Mouse (Mus musculus) forebrain, postnatal 0 days (tissue): ENCODE measurements at regions not wholly inside any gene's neighbourhood (a gene's known extent, or its start where the extent isn't known, plus 50 kb on each side); places are given as distances from the start of the nearest gene placed in this dataset.

Source experiments
- ATAC-seq: fragments of 200-750 bp; cut with Nextera tagmentation; 2 replicates; pipeline ENCODE4 v1.8.0; 2017; ENCODE audit warnings: mild to moderate bottlenecking, moderate library complexity
- DNase-seq: peaks from one replicate; pipeline ENCODE4 v3.0.0-alpha.2; 2015
- H3K27ac ChIP-seq: fragments of 300-500 bp; sonication (generic); 2 replicates; pipeline ENCODE4 v1.5.1; 2014; ENCODE audit warnings: low read depth, mild to moderate bottlenecking, antibody characterized with exemption, low read length, moderate library complexity, mixed read lengths
- H3K27me3 ChIP-seq: fragments of 300-500 bp; sonication (generic); 2 replicates; pipeline ENCODE4 v1.6.1; 2014; ENCODE audit warnings: mild to moderate bottlenecking, low read length, mixed read lengths; ENCODE audit not compliant: insufficient read depth
- H3K36me3 ChIP-seq: fragments of 300-500 bp; sonication (generic); 2 replicates; pipeline ENCODE4 v1.6.1; 2014; ENCODE audit warnings: mild to moderate bottlenecking, moderate library complexity; ENCODE audit not compliant: insufficient read depth
- H3K4me1 ChIP-seq: fragments of 300-500 bp; sonication (generic); 2 replicates; pipeline ENCODE4 v1.6.1; 2014; ENCODE audit warnings: antibody characterized with exemption; ENCODE audit not compliant: insufficient read depth
- H3K4me2 ChIP-seq: fragments of 300-500 bp; sonication (generic); 2 replicates; pipeline ENCODE4 v1.6.1; 2014; ENCODE audit warnings: low read depth, mild to moderate bottlenecking, moderate library complexity
- H3K4me3 ChIP-seq: fragments of 300-500 bp; sonication (generic); 2 replicates; pipeline ENCODE4 v1.5.1; 2014; ENCODE audit warnings: low read depth, low read length, mixed read lengths
- H3K9ac ChIP-seq: fragments of 300-500 bp; sonication (generic); 2 replicates; pipeline ENCODE4 v1.6.1; 2014; ENCODE audit warnings: mild to moderate bottlenecking
- H3K9me3 ChIP-seq: fragments of 300-500 bp; sonication (generic); 2 replicates; pipeline ENCODE4 v1.6.1; 2016; ENCODE audit warnings: low read length
- CTCF ChIP-seq: sonication (generic); IDR thresholded peaks from 2 replicates; pipeline ENCODE4 v1.5.1; 2016; ENCODE audit warnings: antibody characterized with exemption, control low read depth, low read depth
- WGBS: fragments of 180-500 bp; shearing (Covaris S2); extraction: QIAGEN DNeasy Blood & Tissue Kit; methylation state at CpG from one replicate; pipeline ENCODE4 v1.1.7; 2014; 5-methylcytosine and 5-hydroxymethylcytosine counted together

- Histone ChIP-seq H3K27ac (no peak overlapping the region), H3K4me1 (no peaks in the 10 kb centered on the region), H3K4me2 (no peak overlapping the region), H3K4me3 (no peak overlapping the region), H3K9me3 (no peaks in the 10 kb centered on the region), H3K9ac (no peak overlapping the region), H3K27me3 (no peaks in the 10 kb centered on the region), H3K36me3 (no peaks in the 10 kb centered on the region)
- 93% methylated on average over 5 of the region's 5 CpGs for WGBS
- no peak for TF ChIP-seq CTCF
- DNase-seq (no peak), ATAC-seq (no peak)
These were observed 483.6 kb downstream of the Slco4c1 start for GRCm38 (mm10) chr1:96388417-96388816.

- no peak overlapping the region for H3K4me2 ChIP-seq
- no peak overlapping the region for H3K27ac ChIP-seq
- ATAC-seq (no peak), DNase-seq (no peak)
- no peak overlapping the region for H3K9ac ChIP-seq
- H3K4me1 ChIP-seq: no peaks in the 10 kb centered on the region
- TF ChIP-seq CTCF: no peak
- no peaks in the 10 kb centered on the region for H3K27me3 ChIP-seq
- no peaks in the 10 kb centered on the region for H3K36me3 ChIP-seq
- H3K9me3 ChIP-seq: no peaks in the 10 kb centered on the region
- no peak overlapping the region for H3K4me3 ChIP-seq
- 94% methylated on average over 1 of the region's 1 CpGs for WGBS
These were observed 486.1 kb downstream of the Slco4c1 start for GRCm38 (mm10) chr1:96385916-96386315.

GRCm38 (mm10) chr1:96362713-96363441 is 509.1 kb downstream of the Slco4c1 start:
- no peaks in the 10 kb centered on the region for H3K36me3 ChIP-seq
- no peak for TF ChIP-seq CTCF
- H3K4me2 ChIP-seq: no peak overlapping the region
- DNase-seq (no peak), ATAC-seq (no peak)
- no peaks in the 10 kb centered on the region for H3K27me3 ChIP-seq
- 59% methylated on average over 2 of the region's 2 CpGs for WGBS
- no peak overlapping the region for H3K9ac ChIP-seq
- H3K27ac ChIP-seq: no peak overlapping the region
- no peak overlapping the region for H3K4me3 ChIP-seq
- H3K4me1 ChIP-seq: no peaks in the 10 kb centered on the region
- no peaks in the 10 kb centered on the region for H3K9me3 ChIP-seq

- H3K4me2 ChIP-seq: no peak overlapping the region
- no peak for DNase-seq
- H3K9ac ChIP-seq: no peak overlapping the region
- H3K27me3 ChIP-seq: no peaks in the 10 kb centered on the region
- no peaks in the 10 kb centered on the region for H3K36me3 ChIP-seq
- H3K27ac ChIP-seq: no peak overlapping the region
- no peaks in the 10 kb centered on the region for H3K9me3 ChIP-seq
- ATAC-seq: no peak
- TF ChIP-seq CTCF: no peak
- no peaks in the 10 kb centered on the region for H3K4me1 ChIP-seq
- WGBS: 7% methylated on average over 1 of the region's 1 CpGs
- no peak overlapping the region for H3K4me3 ChIP-seq
These were observed 524.7 kb downstream of the Slco4c1 start for GRCm38 (mm10) chr1:96347231-96347630.

- Histone ChIP-seq H3K4me3 (no peak overlapping the region), H3K9ac (no peak overlapping the region), H3K27me3 (no peaks in the 10 kb centered on the region), H3K4me1 (no peaks in the 10 kb centered on the region), H3K4me2 (no peak overlapping the region), H3K36me3 (no peaks in the 10 kb centered on the region), H3K9me3 (no peaks in the 10 kb centered on the region), H3K27ac (no peak overlapping the region)
- WGBS: 14% methylated on average over 5 of the region's 5 CpGs
- DNase-seq: peak; percentile 7
- no peak for TF ChIP-seq CTCF
- ATAC-seq: peak; percentile 84
These were observed 525.4 kb downstream of the Slco4c1 start for GRCm38 (mm10) chr1:96346465-96347002.

- no peaks in the 10 kb centered on the region for H3K4me1 ChIP-seq
- WGBS: 97% methylated on average over 1 of the region's 1 CpGs
- DNase-seq (no peak), ATAC-seq (no peak)
- no peak overlapping the region for H3K4me2 ChIP-seq
- no peak overlapping the region for H3K4me3 ChIP-seq
- no peaks in the 10 kb centered on the region for H3K27me3 ChIP-seq
- TF ChIP-seq CTCF: no peak
- no peak overlapping the region for H3K9ac ChIP-seq
- no peaks in the 10 kb centered on the region for H3K36me3 ChIP-seq
- no peak overlapping the region for H3K27ac ChIP-seq
- no peaks in the 10 kb centered on the region for H3K9me3 ChIP-seq
These were observed 556.2 kb downstream of the Slco4c1 start for GRCm38 (mm10) chr1:96315721-96316120.

GRCm38 (mm10) chr1:96301238-96301637 is 570.7 kb downstream of the Slco4c1 start:
- Histone ChIP-seq H3K9me3 (no peaks in the 10 kb centered on the region), H3K4me2 (no peak overlapping the region), H3K9ac (no peak overlapping the region), H3K27me3 (no peaks in the 10 kb centered on the region), H3K27ac (no peak overlapping the region), H3K4me1 (no peaks in the 10 kb centered on the region), H3K36me3 (no peaks in the 10 kb centered on the region), H3K4me3 (no peak overlapping the region)
- DNase-seq (peak; percentile 9), ATAC-seq (peak; percentile 63)
- WGBS: 4% methylated on average over 5 of the region's 5 CpGs
- no peak for TF ChIP-seq CTCF
